Mouse (Mus musculus): ENCODE results near the gene Olfr1497.
"Not testable (repeated sequence)": the region's sequence is repeated elsewhere in the genome, so short reads cannot be mapped to it uniquely, and the experiment has no call there.

Olfr1497 gene

DNA sequence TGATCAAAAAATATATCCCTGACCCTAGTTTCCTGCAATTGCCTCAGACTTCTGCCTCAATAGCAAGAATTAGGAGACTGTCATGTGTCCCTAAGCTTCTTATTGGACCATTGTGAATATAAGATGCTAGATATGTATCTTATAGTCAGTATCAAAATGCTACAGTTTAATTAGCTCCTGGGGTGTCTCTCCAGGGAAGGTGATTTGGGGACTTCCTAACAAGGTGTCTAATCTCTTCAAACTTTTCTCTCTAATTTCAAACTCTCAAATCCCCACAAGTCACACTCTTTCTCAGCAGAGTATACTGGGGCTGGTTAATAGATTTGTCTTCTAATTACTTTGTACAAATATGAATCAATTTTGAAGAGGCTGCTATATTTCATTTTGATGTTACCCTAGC lies at the start of gene Olfr1497:
Olfr1497 (minus strand) TSS at position 101 of the 400 bp plus-strand sequence.
- DNase-seq (ENCODE audit: low spot score in 2 of 2): no peak

DNA sequence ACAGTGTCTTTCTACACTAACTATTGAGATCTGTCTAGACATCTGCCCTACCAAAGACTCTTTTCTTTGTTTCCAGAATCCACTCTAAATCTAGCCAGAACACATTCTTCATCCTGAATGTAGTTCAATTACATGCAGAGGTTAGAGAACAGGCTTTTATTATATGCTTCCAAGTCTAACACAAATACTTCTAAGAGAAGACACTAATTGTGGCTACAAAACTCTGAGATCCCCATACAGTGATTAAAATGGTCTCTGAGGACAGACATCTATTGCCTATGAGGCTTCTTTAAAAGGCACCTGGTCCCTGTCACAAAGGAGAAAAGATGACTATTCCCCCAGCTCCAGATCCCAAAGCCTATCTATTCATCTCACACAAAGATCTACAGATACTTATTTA lies 32.4 kb upstream of the Olfr1497 start, which contains the start of gene Olfr1500:
Olfr1500 (minus strand) TSS at position 101 of the 400 bp plus-strand sequence.
- no peak for DNase-seq (ENCODE audit: low spot score in 2 of 2)

DNA sequence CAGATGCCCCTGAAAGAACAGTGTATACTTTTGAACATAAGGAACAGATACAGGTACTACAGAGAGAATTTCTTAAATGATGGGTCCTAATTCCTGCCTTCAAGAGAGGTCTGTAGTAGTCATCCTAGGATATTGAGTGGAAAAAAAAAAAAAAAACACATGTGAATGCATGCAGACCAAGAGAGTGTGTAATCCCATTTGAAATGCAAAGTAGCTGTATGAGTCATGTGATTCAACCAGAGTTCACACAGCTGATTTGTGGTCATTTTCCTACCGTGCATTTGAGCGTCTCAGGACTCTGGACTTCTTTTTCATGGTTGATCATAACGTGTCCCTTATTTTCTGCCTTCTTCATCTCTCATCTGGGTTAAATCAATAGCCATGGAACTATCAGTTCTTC lies 30.4 kb upstream of the Olfr1497 start:
- DNase-seq (ENCODE audit: low spot score in 2 of 2): no peak

DNA sequence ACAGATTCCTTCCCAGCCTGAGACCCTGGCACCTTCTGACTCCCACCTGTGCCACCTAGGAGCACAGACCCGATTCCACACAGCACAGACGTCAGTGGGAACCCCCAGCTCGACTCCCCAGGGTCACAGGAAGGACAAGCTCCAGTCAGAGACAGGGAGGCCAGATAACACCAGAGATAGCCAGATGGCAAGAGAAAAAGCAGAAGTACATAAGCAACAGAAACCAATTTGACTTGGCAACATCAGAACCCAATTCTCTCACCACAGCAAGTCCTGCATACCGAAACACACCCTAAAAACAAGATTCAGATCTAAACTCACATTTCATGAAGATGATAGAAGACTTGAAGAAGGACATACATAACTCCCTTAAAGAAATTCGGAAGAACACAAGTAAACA lies 22.8 kb upstream of the Olfr1497 start:
- no peak for DNase-seq (ENCODE audit: low spot score in 2 of 2)

DNA sequence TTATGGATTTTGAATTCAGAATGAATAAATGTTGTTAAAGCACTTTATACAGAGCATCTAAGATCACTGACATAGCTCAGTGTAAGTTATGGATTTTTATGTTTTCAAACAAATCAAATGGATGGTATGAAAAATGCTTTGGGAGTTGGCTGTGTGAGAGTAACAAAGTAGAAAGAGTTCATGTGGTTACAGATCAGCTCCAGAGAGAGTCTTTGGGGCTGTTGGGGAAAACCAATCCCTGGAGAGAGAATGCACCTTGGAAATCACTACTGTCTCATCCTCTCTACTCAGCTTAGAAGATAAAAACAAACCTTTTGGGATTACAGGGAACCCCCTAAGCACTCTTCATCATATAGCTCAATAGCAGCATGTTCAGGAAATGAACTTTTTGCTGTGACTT lies 21.3 kb upstream of the Olfr1497 start, which contains the start of gene Olfr1499:
Olfr1499 (minus strand) TSS at position 101 of the 400 bp plus-strand sequence.
- DNase-seq (ENCODE audit: low spot score in 2 of 2): no peak

DNA sequence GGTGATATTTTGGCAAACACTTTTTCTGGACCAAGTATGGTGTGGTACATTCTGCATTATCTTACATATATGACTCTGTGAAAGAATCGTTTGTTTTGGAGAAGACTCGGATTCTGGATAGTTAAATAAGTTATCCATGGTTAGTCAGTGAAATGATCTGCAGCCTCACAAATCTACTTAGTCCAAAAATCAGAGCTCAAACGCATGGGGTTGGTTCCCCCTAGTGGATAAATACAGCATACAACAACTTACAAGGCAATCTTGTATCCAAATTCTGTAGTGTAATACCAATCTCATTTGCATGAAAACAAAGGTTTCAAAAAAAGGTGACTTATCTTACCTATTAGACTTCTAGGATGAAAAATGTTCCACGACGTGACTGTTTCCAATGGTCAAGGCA lies 20.8 kb upstream of the Olfr1497 start:
- DNase-seq (ENCODE audit: low spot score in 2 of 2): no peak

DNA sequence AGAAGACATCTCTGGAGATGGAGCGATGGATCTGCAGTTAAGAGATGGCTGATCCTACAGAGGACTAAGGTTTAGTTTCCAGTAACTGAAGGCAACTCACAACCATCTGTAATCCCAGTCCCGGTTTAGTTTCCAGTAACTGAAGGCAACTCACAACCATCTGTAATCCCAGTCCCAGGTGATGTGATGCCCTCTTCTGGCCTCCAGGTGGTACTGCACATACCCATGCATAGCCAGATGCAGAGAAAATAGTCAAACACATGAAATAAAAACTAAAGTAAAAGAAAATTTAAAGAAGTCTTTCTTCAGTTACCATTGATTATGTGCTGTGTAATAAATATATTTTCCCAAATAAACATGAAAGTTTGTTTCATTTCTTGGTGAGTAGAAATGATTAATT lies 14.8 kb upstream of the Olfr1497 start:
- DNase-seq (ENCODE audit: low spot score in 2 of 2): no peak

DNA sequence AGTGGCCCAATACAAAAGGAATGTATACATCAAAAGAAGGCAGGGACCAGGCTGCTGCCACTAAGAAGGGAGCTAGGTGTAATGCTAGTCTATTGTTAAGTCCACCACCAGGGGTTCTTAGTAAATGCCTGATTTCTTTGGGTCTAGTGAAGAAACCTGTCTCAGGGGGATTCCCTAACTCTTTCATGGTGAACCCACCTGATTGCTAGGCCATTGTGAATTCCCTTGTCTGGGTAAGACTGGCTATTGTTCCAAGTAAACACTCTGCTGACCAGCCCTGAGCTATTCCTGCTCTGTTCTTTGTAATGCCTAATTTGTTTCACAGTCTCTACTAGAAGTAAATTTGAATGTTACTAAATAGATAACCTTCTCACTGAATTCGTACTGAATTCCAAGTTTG lies 7.5 kb upstream of the Olfr1497 start:
- not testable (repeated sequence) for DNase-seq (ENCODE audit: low spot score in 2 of 2)

DNA sequence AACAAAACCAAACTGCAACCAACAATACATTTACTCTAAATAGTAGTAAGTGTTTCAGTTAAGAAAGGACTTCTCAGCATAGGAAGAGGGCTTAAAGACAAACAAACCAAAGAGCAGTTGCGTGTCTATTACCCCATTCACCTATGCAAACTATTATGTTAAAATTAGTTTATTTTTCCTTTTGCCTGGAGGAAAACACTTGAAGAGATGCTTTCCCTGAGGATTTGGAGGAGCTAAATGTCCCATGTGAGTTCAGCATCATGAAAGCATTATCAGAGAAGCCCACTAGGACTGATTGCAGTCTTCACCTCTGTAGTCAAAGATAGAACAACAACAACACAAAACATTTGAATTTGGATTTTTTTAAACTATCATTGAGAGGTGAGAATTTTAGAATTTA lies 20.4 kb downstream of the Olfr1497 start, which contains the start of gene Olfr1496:
Olfr1496 (plus strand) TSS at position 301 of the 400 bp plus-strand sequence.
- no peak for DNase-seq (ENCODE audit: low spot score in 2 of 2)

DNA sequence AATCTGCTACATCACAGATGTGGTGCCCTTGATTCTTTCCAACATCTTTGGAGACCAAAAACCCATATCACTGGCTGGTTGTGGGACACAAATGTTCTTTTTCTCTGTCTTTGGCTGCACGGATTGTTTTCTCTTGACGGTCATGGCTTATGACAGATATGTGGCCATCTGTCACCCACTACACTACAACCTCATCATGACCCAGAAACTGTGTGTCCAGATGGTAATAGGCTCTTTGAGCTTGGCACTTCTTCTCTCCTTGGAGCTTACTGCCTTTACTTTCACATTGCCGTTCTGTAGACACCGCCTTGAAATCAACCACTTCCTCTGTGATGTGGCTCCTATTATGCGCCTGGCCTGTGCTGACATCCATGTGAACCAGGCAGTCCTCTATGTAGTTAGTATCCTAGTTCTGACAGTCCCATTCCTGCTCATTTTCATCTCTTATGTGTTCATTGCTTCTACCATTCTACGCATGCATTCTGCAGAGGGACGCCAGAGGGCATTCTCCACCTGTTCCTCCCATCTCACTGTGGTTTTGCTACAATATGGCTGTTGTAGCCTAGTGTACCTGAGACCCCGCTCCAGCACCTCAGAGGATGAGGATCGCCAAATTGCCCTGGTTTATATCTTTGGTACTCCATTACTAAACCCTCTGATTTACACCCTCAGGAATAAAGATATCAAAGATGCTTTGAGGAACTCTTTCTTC lies 29.3 kb downstream of the Olfr1497 start:
- no peak for DNase-seq (ENCODE audit: low spot score in 2 of 2)

DNA sequence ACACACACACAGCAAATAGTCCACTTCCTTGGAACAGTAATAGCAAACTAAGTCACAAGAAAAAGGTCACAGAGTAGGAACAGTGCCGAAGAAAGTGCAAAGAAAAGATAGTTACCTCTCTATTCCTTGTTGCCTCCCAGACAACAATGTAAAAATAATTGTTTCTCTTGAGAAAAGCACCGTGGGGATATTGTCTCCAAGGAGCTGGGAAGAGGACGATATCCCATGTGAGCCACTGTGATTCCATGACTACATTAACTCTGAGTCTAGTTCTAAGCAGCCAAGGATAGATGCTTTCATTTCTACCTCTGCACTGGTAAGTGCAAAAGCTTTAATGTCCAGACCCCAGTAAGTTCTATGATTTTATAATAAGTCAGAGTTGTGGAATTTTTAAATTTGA lies 33.7 kb downstream of the Olfr1497 start, which contains the start of gene Olfr1495:
Olfr1495 (plus strand) TSS at position 301 of the 400 bp plus-strand sequence.
- no peak for DNase-seq (ENCODE audit: low spot score in 2 of 2)

DNA sequence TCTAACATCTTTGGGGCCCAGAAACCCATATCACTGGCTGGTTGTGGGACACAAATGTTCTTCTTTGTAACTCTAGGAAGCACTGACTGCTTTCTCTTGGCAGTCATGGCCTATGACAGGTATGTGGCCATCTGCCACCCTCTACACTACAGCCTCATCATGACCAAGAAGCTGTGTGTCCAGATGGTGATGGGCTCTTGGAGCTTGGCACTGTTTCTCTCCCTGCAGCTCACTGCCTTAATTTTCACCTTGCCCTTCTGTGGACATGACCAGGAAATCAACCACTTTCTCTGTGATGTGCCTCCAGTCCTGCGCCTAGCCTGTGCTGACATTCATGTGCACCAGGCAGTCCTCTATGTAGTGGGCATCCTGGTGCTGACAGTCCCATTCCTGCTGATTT lies 48.6 kb downstream of the Olfr1497 start:
- DNase-seq (ENCODE audit: low spot score in 2 of 2): no peak

Measured in frontal cortex, postnatal 10 days (tissue).